Mouse (Mus musculus): Measurements from ENCODE around the gene Tagln.

- TF ChIP-seq POLR2A (IDR thresholded peaks at IDR 0.05; ENCODE audit: borderline replicate concordance, insufficient read depth, low read length) (no peak), CTCF (IDR thresholded peaks at IDR 0.05; ENCODE audit: borderline replicate concordance, insufficient read depth, low read depth, low read length) (no peak)
Measured at GRCm38 (mm10) chr9:45958023-45958670, 22.3 kb upstream of the Tagln start.
